Mouse (Mus musculus) olfactory bulb, adult 2 months (tissue): Measurements from ENCODE around the gene Dpt.

Experiments used
- CTCF ChIP-seq: fragments of 200-500 bp; IDR thresholded peaks from 2 replicates; pipeline ENCODE4 v1.5.1; 2012; ENCODE audit warnings: low read depth, mild to moderate bottlenecking, low read length, moderate library complexity; ENCODE audit not compliant: insufficient read depth
- POLR2A ChIP-seq: fragments of 200-500 bp; IDR thresholded peaks from 2 replicates; pipeline ENCODE4 v1.6.1; 2012; ENCODE audit warnings: mild to moderate bottlenecking, low read depth, low read length, moderate library complexity; ENCODE audit not compliant: insufficient read depth

- TF ChIP-seq POLR2A (no peak), CTCF (no peak)
Measured at GRCm38 (mm10) chr1:164804751-164805435, 8.4 kb downstream of the Dpt start.
